Mouse (Mus musculus) lung, adult 2 months (tissue): ENCODE measurements around the gene Zfp512b.

ENCODE experiments used
- CTCF ChIP-seq: fragments of 200-500 bp; IDR thresholded peaks from 2 replicates; pipeline ENCODE4 v1.5.1; 2011; ENCODE audit warnings: mild to moderate bottlenecking, low read length, control low read depth; ENCODE audit not compliant: insufficient read depth
- POLR2A ChIP-seq: fragments of 200-500 bp; IDR thresholded peaks from 2 replicates; pipeline ENCODE4 v1.6.1; 2011; ENCODE audit warnings: low read depth, mild to moderate bottlenecking, control low read depth, low read length, borderline replicate concordance; ENCODE audit errors: extremely low read depth

DNA sequence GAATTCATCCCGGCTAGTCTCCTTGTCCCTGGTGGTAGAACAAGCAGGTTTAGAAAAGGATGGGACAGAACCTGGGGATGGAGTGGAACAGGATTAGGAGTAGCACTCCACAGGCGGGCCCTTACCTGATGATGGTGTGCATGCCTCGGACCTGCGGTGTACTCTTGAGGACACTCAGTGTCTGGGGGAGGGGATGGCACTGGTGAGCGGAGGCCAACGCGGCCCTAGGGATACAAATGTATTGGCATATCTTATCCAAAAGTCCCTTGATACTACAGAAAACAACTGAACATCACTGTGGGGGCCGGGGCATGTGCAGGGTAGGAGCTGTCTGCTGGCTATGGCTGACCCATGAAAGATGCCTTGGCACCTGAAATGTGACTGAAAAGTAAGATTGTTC, 22.2 kb downstream of the Zfp512b start:
- TF ChIP-seq CTCF (no peak), POLR2A (no peak)
